Mouse (Mus musculus) mesoderm, embryonic 11.5 days (tissue): ENCODE data around the gene Tomm34.

Experiments used
- DNase-seq: peaks from one replicate; pipeline ENCODE4 v3.0.0-alpha.2; 2012; ENCODE audit warnings: low read depth, low spot score

The Tomm34 gene

GRCm38 (mm10) chr2:164070765-164071436 is at the start of gene Tomm34:
Gene Tomm34 (minus strand): TSS chr2:164071169.
- DNase-seq, result peak; percentile 95

GRCm38 (mm10) chr2:164119503-164119902 is 48.5 kb upstream of the Tomm34 start:
- DNase-seq, result no peak

GRCm38 (mm10) chr2:164115531-164115930 is 44.6 kb upstream of the Tomm34 start:
- DNase-seq, result no peak

- DNase-seq, result no peak
Measured at GRCm38 (mm10) chr2:164114051-164114450, 43.1 kb upstream of the Tomm34 start.

GRCm38 (mm10) chr2:164111546-164111945 is 40.6 kb upstream of the Tomm34 start:
- no peak for DNase-seq

GRCm38 (mm10) chr2:164108501-164108900 is 37.5 kb upstream of the Tomm34 start:
- DNase-seq, result peak; percentile 20

GRCm38 (mm10) chr2:164107125-164107874 is 36.3 kb upstream of the Tomm34 start:
- peak; percentile 9 for DNase-seq

- DNase-seq, result no peak
Measured at GRCm38 (mm10) chr2:164106287-164107035, 35.5 kb upstream of the Tomm34 start.

- DNase-seq, result peak; percentile 54
Measured at GRCm38 (mm10) chr2:164103501-164103900, 32.5 kb upstream of the Tomm34 start.

- no peak for DNase-seq
Measured at GRCm38 (mm10) chr2:164102366-164102765, 31.4 kb upstream of the Tomm34 start.

GRCm38 (mm10) chr2:164101936-164102335 is 31.0 kb upstream of the Tomm34 start:
- no peak for DNase-seq

GRCm38 (mm10) chr2:164098603-164099250 is 27.8 kb upstream of the Tomm34 start:
- no peak for DNase-seq

GRCm38 (mm10) chr2:164094152-164094551 is 23.2 kb upstream of the Tomm34 start:
- DNase-seq, result no peak

GRCm38 (mm10) chr2:164089508-164089907 is 18.5 kb upstream of the Tomm34 start:
- no peak for DNase-seq

- no peak for DNase-seq
Measured at GRCm38 (mm10) chr2:164087416-164088017, 16.5 kb upstream of the Tomm34 start.

GRCm38 (mm10) chr2:164084342-164084700 is 13.4 kb upstream of the Tomm34 start:
- no peak for DNase-seq

- no peak for DNase-seq
Measured at GRCm38 (mm10) chr2:164083609-164084341, 12.8 kb upstream of the Tomm34 start.

- no peak for DNase-seq
Measured at GRCm38 (mm10) chr2:164082175-164082574, 11.2 kb upstream of the Tomm34 start.

- DNase-seq, result no peak
Measured at GRCm38 (mm10) chr2:164081577-164081976, 10.6 kb upstream of the Tomm34 start.

- DNase-seq, result no peak
Measured at GRCm38 (mm10) chr2:164079488-164079887, 8.5 kb upstream of the Tomm34 start.

GRCm38 (mm10) chr2:164077875-164078274 is 6.9 kb upstream of the Tomm34 start:
- no peak for DNase-seq
